Mouse (Mus musculus) olfactory bulb, adult 2 months (tissue): ENCODE results near the gene Kbtbd12.

Experiments
- CTCF ChIP-seq: fragments of 200-500 bp; IDR thresholded peaks from 2 replicates; pipeline ENCODE4 v1.5.1; 2012; ENCODE audit warnings: low read depth, mild to moderate bottlenecking, low read length, moderate library complexity; ENCODE audit not compliant: insufficient read depth
- POLR2A ChIP-seq: fragments of 200-500 bp; IDR thresholded peaks from 2 replicates; pipeline ENCODE4 v1.6.1; 2012; ENCODE audit warnings: mild to moderate bottlenecking, low read depth, low read length, moderate library complexity; ENCODE audit not compliant: insufficient read depth

- TF ChIP-seq CTCF (no peak), POLR2A (no peak)
Measured at GRCm38 (mm10) chr6:88587091-88587490, 50.7 kb downstream of the Kbtbd12 start.
